Mouse (Mus musculus) embryonic fibroblast, embryonic 13.5 days (primary cell): Measurements from ENCODE around the gene Nup50.

Source experiments
- CTCF ChIP-seq: IDR thresholded peaks from 2 replicates; pipeline ENCODE4 v1.5.1; 2011; ENCODE audit warnings: mild to moderate bottlenecking, control low read depth, low read length, moderate library complexity, borderline replicate concordance; ENCODE audit not compliant: insufficient read depth
- POLR2A ChIP-seq: IDR thresholded peaks from 2 replicates; pipeline ENCODE4 v1.6.1; 2011; ENCODE audit warnings: low read depth, mild to moderate bottlenecking, control low read depth, low read length, moderate library complexity

GRCm38 (mm10) chr15:84958331-84958730, 35.1 kb downstream of the Nup50 start:
- TF ChIP-seq CTCF: no peak
- no peak for TF ChIP-seq POLR2A
